Mouse (Mus musculus) liver, embryonic 11.5 days (tissue): ENCODE results near the gene Cox6a2. TPM values are rescaled to one million over a fixed set of nuclear protein-coding genes. Genes with fewer than 3 reads are reported as not detected.
"Not testable (repeated sequence)": the region's sequence is repeated elsewhere in the genome, so short reads cannot be mapped to it uniquely, and the experiment has no call there.

ENCODE experiments used
- ATAC-seq: fragments of 200-750 bp; cut with Nextera tagmentation; replicated peaks from 2 replicates; pipeline ENCODE4 v1.8.0; 2017; ENCODE audit warnings: moderate number of reproducible peaks, mild to moderate bottlenecking, moderate TSS enrichment, moderate library complexity; ENCODE audit not compliant: low FRiP score
- DNase-seq: peaks from one replicate; pipeline ENCODE4 v3.0.0-alpha.2; 2017; ENCODE audit warnings: low spot score
- H3K27ac ChIP-seq: fragments of 300-500 bp; sonication (generic); 2 replicates; pipeline ENCODE4 v1.5.1; 2014; ENCODE audit warnings: mild to moderate bottlenecking, low read depth, low read length, control low read depth
- H3K27me3 ChIP-seq: fragments of 300-500 bp; sonication (generic); replicated peaks from 2 replicates; pipeline ENCODE4 v1.6.1; 2014; ENCODE audit warnings: low read length, mixed read lengths; ENCODE audit not compliant: control insufficient read depth, insufficient read depth
- H3K36me3 ChIP-seq: fragments of 300-500 bp; sonication (generic); 2 replicates; pipeline ENCODE4 v1.6.1; 2014; ENCODE audit warnings: mild to moderate bottlenecking, low read length, moderate library complexity, mixed read lengths; ENCODE audit not compliant: control insufficient read depth, insufficient read depth
- H3K4me1 ChIP-seq: fragments of 300-500 bp; sonication (generic); replicated peaks from 2 replicates; pipeline ENCODE4 v1.6.1; 2014; ENCODE audit warnings: low read length, mixed read lengths; ENCODE audit not compliant: control insufficient read depth, insufficient read depth
- H3K4me2 ChIP-seq: fragments of 300-500 bp; sonication (generic); 2 replicates; pipeline ENCODE4 v1.6.1; 2014; ENCODE audit warnings: mild to moderate bottlenecking, control low read depth, moderate library complexity
- H3K4me3 ChIP-seq: fragments of 300-500 bp; sonication (generic); 2 replicates; pipeline ENCODE4 v1.5.1; 2014; ENCODE audit warnings: low read depth, low read length, control low read depth
- H3K9ac ChIP-seq: fragments of 300-500 bp; sonication (generic); 2 replicates; pipeline ENCODE4 v1.6.1; 2014; ENCODE audit warnings: low read depth, low read length, control low read depth
- H3K9me3 ChIP-seq: fragments of 300-500 bp; sonication (generic); 2 replicates; pipeline ENCODE4 v1.6.1; 2016; ENCODE audit warnings: low read length, inconsistent platforms, mixed read lengths; ENCODE audit not compliant: control insufficient read depth
- WGBS: fragments of 180-500 bp; shearing (Covaris S2); extraction: QIAGEN DNeasy Blood & Tissue Kit; methylation state at CpG from one replicate; pipeline ENCODE4 v1.1.7; 2014; 5-methylcytosine and 5-hydroxymethylcytosine counted together
- polyA plus RNA-seq: library from polyadenylated mRNA; unstranded; fragments of >200 nt; fragmentation: Nextera tagmentation; extraction: Ambion mirVana; gene quantifications from 2 replicates; pipeline ENCODE4 v1.2.1, GENCODE M21; 2014

Cox6a2 gene
- polyA plus RNA-seq, 1 experiment from 2014 or later = 6.3 TPM

GRCm38 (mm10) chr7:128169996-128170395, 36.2 kb downstream of the Cox6a2 start:
- no peak overlapping the region for H3K4me2 ChIP-seq
- WGBS = 77% methylated on average over 3 of the region's 3 CpGs

GRCm38 (mm10) chr7:128166391-128166790, 39.8 kb downstream of the Cox6a2 start:
- H3K36me3 ChIP-seq = no peaks in the 10 kb centered on the region
- H3K4me2 ChIP-seq = no peak overlapping the region
- no peaks in the 10 kb centered on the region for H3K27me3 ChIP-seq
- H3K9ac ChIP-seq = no peak overlapping the region
- 89% methylated on average over 7 of the region's 7 CpGs for WGBS
- ATAC-seq (no peak), DNase-seq (no peak)
- H3K4me1 ChIP-seq = no peaks in the 10 kb centered on the region
- H3K27ac ChIP-seq = no peak overlapping the region
- H3K9me3 ChIP-seq = no peaks in the 10 kb centered on the region
- no peak overlapping the region for H3K4me3 ChIP-seq

More at GRCm38 (mm10) chr7:128169996-128170395, 36.2 kb downstream of the Cox6a2 start:
- ATAC-seq (no peak), DNase-seq (no peak)
- Histone ChIP-seq H3K27me3 (no peaks in the 10 kb centered on the region), H3K4me3 (no peak overlapping the region), H3K36me3 (no peaks in the 10 kb centered on the region), H3K4me1 (no peaks in the 10 kb centered on the region), H3K9me3 (no peaks in the 10 kb centered on the region), H3K27ac (no peak overlapping the region), H3K9ac (no peak overlapping the region)

GRCm38 (mm10) chr7:128164001-128164400, 42.2 kb downstream of the Cox6a2 start:
- DNase-seq (no peak), ATAC-seq (no peak)
- Histone ChIP-seq H3K4me1 (no peaks in the 10 kb centered on the region), H3K4me3 (no peak overlapping the region), H3K27me3 (no peaks in the 10 kb centered on the region), H3K4me2 (no peak overlapping the region), H3K36me3 (no peaks in the 10 kb centered on the region), H3K9ac (no peak overlapping the region), H3K27ac (no peak overlapping the region), H3K9me3 (no peaks in the 10 kb centered on the region)
- WGBS = 90% methylated on average over 4 of the region's 4 CpGs

GRCm38 (mm10) chr7:128158688-128159354, 47.4 kb downstream of the Cox6a2 start:
- not testable (repeated sequence) for H3K9me3 ChIP-seq, H3K4me1 ChIP-seq, H3K4me3 ChIP-seq, H3K36me3 ChIP-seq, H3K27ac ChIP-seq, H3K27me3 ChIP-seq, ATAC-seq, H3K9ac ChIP-seq, DNase-seq, H3K4me2 ChIP-seq
- 44% methylated on average over 7 of the region's 8 CpGs for WGBS

Other genes with a start within 250 kb of the Cox6a2 start
- 28.1 and 34.4 TPM in 2 replicates for gene Fus, start 238.9 kb downstream of the Cox6a2 start, polyA plus RNA-seq
- gene Pycard, start 212.5 kb downstream of the Cox6a2 start, polyA plus RNA-seq = 46.3 and 51.1 TPM in 2 replicates
- not detected in 2 replicates for gene Trim72, start 202.4 kb downstream of the Cox6a2 start, polyA plus RNA-seq
- 1.8 and 1.9 TPM in 2 replicates for gene Itgam, start 143.7 kb downstream of the Cox6a2 start, polyA plus RNA-seq
- gene Gm49368, start 143.7 kb downstream of the Cox6a2 start, polyA plus RNA-seq = not detected in 2 replicates
- 0.12 and 0.18 TPM in 2 replicates for gene Itgax, start 76.8 kb downstream of the Cox6a2 start, polyA plus RNA-seq
- gene Itgad, start 52.0 kb downstream of the Cox6a2 start, polyA plus RNA-seq = not detected in 2 replicates
- gene Armc5, start 31.0 kb upstream of the Cox6a2 start, polyA plus RNA-seq = 15.1 and 15.8 TPM in 2 replicates
- gene 9130023H24Rik, start 31.6 kb upstream of the Cox6a2 start, polyA plus RNA-seq = 3.8 and 4.5 TPM in 2 replicates
- gene Tgfb1i1, start 40.4 kb upstream of the Cox6a2 start, polyA plus RNA-seq = 35.3 and 38.2 TPM in 2 replicates
- 2.1 and 3.0 TPM in 2 replicates for gene Slc5a2, start 59.3 kb upstream of the Cox6a2 start, polyA plus RNA-seq
- 38.2 and 42.3 TPM in 2 replicates for gene BC017158, start 91.8 kb upstream of the Cox6a2 start, polyA plus RNA-seq
- gene Rgs10, start 212.4 kb upstream of the Cox6a2 start, polyA plus RNA-seq = 88.1 and 88.2 TPM in 2 replicates